ENCODE assay signal across 27 mouse cellular contexts in genomic region chr8:85395681-85396431, GRCm38 (mm10). TPM values are rescaled to one million over a fixed set of nuclear protein-coding genes. Genes with fewer than 3 reads are reported as not detected.
DNase-seq lines count a peak whose midpoint lies in the region; ATAC-seq lines count a peak whose summit lies in the region.
"Had no signal": no experiment of that assay in that cellular context is flagged by ENCODE, and none has a peak within 500 bp of the region (broad histone marks: within the 10 kb centered on the region; RNA-seq: fewer than 3 reads in every experiment).

No protein-coding gene starts in this region.

- intact Hi-C loops in heart, postnatal 14 days (cut with DNase I): loop anchor here (5.0 kb wide), 1 partner anchor 34 kb away; no protein-coding TSS in a partner anchor

- H3K4me1 ChIP-seq in liver, embryonic 12.5 days: peaks cover 56% of the 10 kb centered on the region
- H3K4me1 ChIP-seq: embryonic facial prominence, embryonic 15.5 days; hindbrain, embryonic 13.5 days; limb, embryonic 15.5 days; midbrain, embryonic 13.5 days had no signal

- WGBS in liver, embryonic 12.5 days (ENCODE audit: insufficient replicate concordance): 33% methylated on average over 8 of the region's 8 CpGs

- H3K9me3 ChIP-seq in liver, embryonic 12.5 days (replicated peaks): no peaks in the 10 kb centered on the region
- H3K9me3 ChIP-seq: embryonic facial prominence, embryonic 15.5 days; hindbrain, embryonic 13.5 days; limb, embryonic 15.5 days; midbrain, embryonic 13.5 days had no signal

- ATAC-seq in liver, embryonic 12.5 days: peak; percentile 81
- peak; percentile 24; the same call in 1 of the 2 replicates for ATAC-seq in megakaryocyte, adult 5-6 weeks (ENCODE audit: poor library complexity, severe bottlenecking)
- ATAC-seq in CD4-positive, CD25-positive, alpha-beta regulatory T cell, adult 4 months: no peak
- ATAC-seq: activated CD4-positive, CD25-positive, alpha-beta regulatory T cell, adult 4 months; inflammation-experienced regulatory T-cells, adult 6 months; lung, postnatal 0 days; midbrain, embryonic 13.5 days had no signal

- H3K9ac ChIP-seq in liver, embryonic 12.5 days: peak overlapping the region; percentile 49
- H3K9ac ChIP-seq: embryonic facial prominence, embryonic 15.5 days; heart, embryonic 12.5 days; hindbrain, embryonic 13.5 days; limb, embryonic 15.5 days; midbrain, embryonic 13.5 days had no signal

- H3K27me3 ChIP-seq in liver, embryonic 12.5 days (replicated peaks): no peaks in the 10 kb centered on the region
- H3K27me3 ChIP-seq: embryonic facial prominence, embryonic 15.5 days; heart, embryonic 12.5 days; hindbrain, embryonic 13.5 days; limb, embryonic 15.5 days; midbrain, embryonic 13.5 days had no signal

- H3K4me2 ChIP-seq in liver, embryonic 12.5 days: peak overlapping the region; percentile 55
- H3K4me2 ChIP-seq: embryonic facial prominence, embryonic 15.5 days; heart, embryonic 12.5 days; hindbrain, embryonic 13.5 days; limb, embryonic 15.5 days; midbrain, embryonic 13.5 days had no signal

- H3K27ac ChIP-seq in liver, embryonic 12.5 days: peak overlapping the region; percentile 84
- H3K27ac ChIP-seq: embryonic facial prominence, embryonic 15.5 days; gastrocnemius, adult 2 months; hindbrain, embryonic 13.5 days; limb, embryonic 15.5 days; macrophage; midbrain, embryonic 13.5 days; stomach, postnatal 0 days had no signal

- H3K4me3 ChIP-seq in liver, embryonic 12.5 days: peak overlapping the region; percentile 3; the same call in 1 of the 2 replicates
- H3K4me3 ChIP-seq: embryonic facial prominence, embryonic 15.5 days; gastrocnemius, adult 2 months; heart, embryonic 12.5 days; hindbrain, embryonic 13.5 days; limb, embryonic 15.5 days; midbrain, embryonic 13.5 days had no signal

- H3K36me3 ChIP-seq in liver, embryonic 12.5 days: no peaks in the 10 kb centered on the region
- H3K36me3 ChIP-seq: embryonic facial prominence, embryonic 15.5 days; heart, embryonic 12.5 days; hindbrain, embryonic 13.5 days; limb, embryonic 15.5 days; midbrain, embryonic 13.5 days had no signal

- peak; percentile 52 for DNase-seq in heart, adult 11 months
- DNase-seq in heart, postnatal 14 days: no peak
- DNase-seq in c-Kit-positive CD71-positive TER-119-negative erythroid progenitor cells, embryonic 14.5 days (ENCODE audit: low read depth): peak; percentile 65
- DNase-seq in frontal cortex, postnatal 25 days (ENCODE audit: low spot score in 2 of 2): no peak
- DNase-seq in layer of hippocampus, postnatal 25 days (ENCODE audit: extremely low spot score in 1 of 2, low spot score in 1 of 2): no peak
- DNase-seq: adrenal gland, adult 8-10 months; cerebellum, adult 9-10 months; gastrocnemius, adult 2 months; heart, postnatal 10 days; kidney, adult 18-20 months; kidney, postnatal 4 days; layer of hippocampus, adult 9-11 months; left cerebral cortex, postnatal 4 days; right cerebral cortex, postnatal 14 days had no signal

RNA-seq across cellular contexts. Expression of gene Mylk3, which starts 9.7 kb away (rescaled TPM):
- 100 to 1,000 TPM; 332 to 359 TPM for total RNA-seq in heart, postnatal 14 days (2021)
- 40.7 and 42.5 TPM in 2 replicates for polyA plus RNA-seq in liver, embryonic 12.5 days (2016; fragmentation: Nextera tagmentation; extraction: Ambion mirVana)
- total RNA-seq in megakaryocyte, adult 5-6 weeks (2015): 0.20 and 0.43 TPM in 2 replicates
- total RNA-seq in megakaryocyte, adult 5-6 weeks (2017): 1.7 and 1.9 TPM in 2 replicates
- 1 to 10 TPM; 2.2 to 2.4 TPM for total RNA-seq in layer of hippocampus, postnatal 25 days (2021)
- not detected for polyA plus RNA-seq in CD4-positive, CD25-positive, alpha-beta regulatory T cell, adult 4 months (2017; shearing (Covaris generic))
- polyA plus RNA-seq: activated CD4-positive, CD25-positive, alpha-beta regulatory T cell, adult 4 months; inflammation-experienced regulatory T-cells, adult 6 months had no signal

RNA-seq across cellular contexts. Expression of gene 4921524J17Rik, which starts 36.8 kb away (rescaled TPM):
- total RNA-seq in heart, postnatal 14 days (2021): 10 to 100 TPM; 20.7 to 23.2 TPM
- polyA plus RNA-seq in liver, embryonic 12.5 days (2016; fragmentation: Nextera tagmentation; extraction: Ambion mirVana): 23.8 and 25.3 TPM in 2 replicates
- 21.1 and 21.2 TPM in 2 replicates for total RNA-seq in megakaryocyte, adult 5-6 weeks (2015)
- 28.9 and 54.2 TPM in 2 replicates for total RNA-seq in megakaryocyte, adult 5-6 weeks (2017)
- total RNA-seq in layer of hippocampus, postnatal 25 days (2021): 10 to 100 TPM; 17.3 to 19.8 TPM
- polyA plus RNA-seq in CD4-positive, CD25-positive, alpha-beta regulatory T cell, adult 4 months (2017; shearing (Covaris generic)): 10 to 100 TPM; 68.1 to 74.0 TPM

Comparison
In these comparisons a context has a peak if more than half of its experiments do, and no peak if none do; other contexts are left out.
1. DNase-seq: peak in heart, adult 11 months (single experiment) and c-Kit-positive CD71-positive TER-119-negative erythroid progenitor cells, embryonic 14.5 days (single experiment); none in heart, postnatal 14 days (0 of 2), frontal cortex, postnatal 25 days (0 of 2) and layer of hippocampus, postnatal 25 days (0 of 2).
2. RNA of gene Mylk3, which starts 9.7 kb away (total RNA-seq): 332 to 359 TPM in heart, postnatal 14 days; 2.2 to 2.4 TPM in layer of hippocampus, postnatal 25 days and 0.20 to 1.9 TPM in megakaryocyte, adult 5-6 weeks; every median in the first group is over 10 times any median in the second.